Mouse (Mus musculus) thymus, postnatal 4 days (tissue): ENCODE results near the gene Txnrd2.

Source experiments
- DNase-seq: peaks from one replicate; pipeline ENCODE4 v3.0.0; 2021

The Txnrd2 gene

GRCm38 (mm10) chr16:18490894-18491293 is 64.7 kb downstream of the Txnrd2 start:
- DNase-seq: peak; percentile 6

DNA sequence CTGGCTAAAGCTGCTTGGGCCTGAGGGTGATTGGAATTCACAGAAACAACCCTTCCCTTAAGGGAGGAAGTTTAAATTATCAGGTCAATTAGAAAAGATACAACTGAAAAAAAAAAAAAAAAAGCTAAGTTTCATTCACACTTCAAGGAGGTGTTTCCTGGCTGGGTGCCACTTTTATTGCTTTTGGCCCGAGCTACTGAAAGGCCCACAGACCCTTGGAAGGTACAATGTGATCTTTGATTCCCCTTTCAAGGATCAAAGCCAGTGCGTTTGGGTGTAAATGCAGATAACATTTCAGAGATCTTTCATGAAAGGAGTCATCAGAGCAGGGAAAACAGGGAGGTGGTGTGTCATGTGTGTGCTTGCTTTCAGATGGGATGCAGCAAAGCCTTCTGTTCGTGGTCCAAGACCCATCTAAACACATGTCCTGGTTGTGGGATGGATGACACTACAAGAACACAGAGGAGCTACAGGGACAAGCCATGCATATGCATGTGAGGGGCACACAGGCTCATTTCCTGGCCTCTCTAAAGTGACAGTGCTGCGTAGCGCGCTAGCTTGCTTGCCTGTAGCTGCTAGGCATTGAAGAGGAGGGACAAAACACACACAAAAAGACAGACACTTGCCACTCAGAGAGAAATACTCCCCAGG is 71.8 kb downstream of the Txnrd2 start:
- no peak for DNase-seq

- peak; percentile 98 for DNase-seq
Observed at GRCm38 (mm10) chr16:18498558-18498990, 72.4 kb downstream of the Txnrd2 start, which contains the start of the genes Gnb1l and Rtl10. Gnb1l (plus strand) TSS chr16:18498713. Rtl10 (plus strand) TSS chr16:18498901.

DNA sequence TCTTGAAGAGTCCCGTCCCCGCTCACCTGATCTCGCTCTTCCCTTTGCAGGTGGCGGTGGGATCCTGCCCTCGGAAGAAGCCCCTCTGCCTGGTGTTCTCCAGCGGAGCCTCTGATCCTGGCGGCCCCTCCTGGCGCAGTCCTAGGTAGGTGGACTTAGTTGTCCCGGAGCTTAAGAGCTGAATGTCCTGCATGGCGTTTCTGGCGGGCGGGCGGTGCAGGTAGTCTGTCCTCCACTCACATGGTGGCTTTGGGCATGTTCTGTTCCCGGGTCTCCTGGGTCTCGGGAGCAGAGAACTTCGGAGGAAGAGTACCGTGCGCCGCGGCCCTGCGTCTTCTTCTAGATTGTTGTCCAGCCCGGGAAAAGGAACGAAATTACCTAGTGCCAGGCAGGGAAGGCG is 72.8 kb downstream of the Txnrd2 start:
- no peak for DNase-seq

- DNase-seq: peak; percentile 69
Observed at GRCm38 (mm10) chr16:18501531-18501930, 75.3 kb downstream of the Txnrd2 start.

GRCm38 (mm10) chr16:18503566-18504342 is 77.6 kb downstream of the Txnrd2 start:
- peak; percentile 69 for DNase-seq

DNA sequence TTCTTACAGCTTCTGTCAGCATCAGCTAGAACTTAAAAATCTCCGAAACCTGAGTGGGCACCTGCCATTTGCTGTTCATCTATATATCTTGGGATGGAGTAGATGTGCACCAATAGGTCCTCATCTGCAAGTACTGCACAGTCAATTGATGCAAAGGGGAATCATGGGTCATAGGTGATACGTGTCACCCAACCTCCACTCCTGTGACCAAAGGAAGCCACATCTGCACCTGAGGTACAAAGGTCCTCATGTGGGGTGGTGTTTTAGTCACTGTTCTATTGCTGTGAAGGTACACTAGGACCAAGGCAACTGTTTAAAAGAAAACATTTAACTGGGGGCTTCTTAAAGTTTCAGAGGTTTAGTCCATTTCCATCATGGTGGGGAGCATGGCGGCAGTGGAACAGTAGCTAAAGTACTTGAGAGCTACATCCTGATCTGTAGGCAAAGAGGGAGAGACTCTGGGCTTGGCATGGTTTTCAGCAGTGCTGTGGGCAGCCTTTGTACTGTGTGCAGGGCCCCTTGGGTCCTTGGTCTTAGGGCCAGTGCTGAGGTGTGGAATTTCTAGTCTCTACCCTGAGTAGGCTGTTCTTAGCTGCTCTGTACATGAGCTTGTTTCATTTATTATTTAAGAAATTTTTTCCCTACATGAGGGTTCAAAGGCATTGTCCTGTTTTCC is 80.5 kb downstream of the Txnrd2 start:
- DNase-seq: no peak

GRCm38 (mm10) chr16:18507200-18507549 is 81.0 kb downstream of the Txnrd2 start:
- no peak for DNase-seq

DNA sequence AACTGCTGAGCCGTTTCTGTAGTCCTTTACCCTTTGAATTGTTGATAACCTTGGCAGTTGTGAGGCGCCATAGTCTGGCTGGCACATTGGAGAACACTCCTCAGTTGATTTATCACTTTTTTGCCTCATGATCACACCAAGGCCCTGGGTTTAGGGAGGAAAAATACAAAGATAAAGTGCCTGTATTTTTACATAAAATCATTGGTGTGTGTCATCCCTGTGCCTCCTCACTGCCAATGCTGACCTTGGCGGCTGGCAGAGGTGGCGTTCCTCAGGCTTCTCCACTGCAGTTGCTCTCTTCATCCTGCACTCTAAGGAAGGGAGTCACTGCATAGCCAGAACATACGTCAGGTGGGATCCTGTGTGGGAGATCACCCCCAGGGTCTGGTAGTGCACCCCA is 85.6 kb downstream of the Txnrd2 start:
- DNase-seq: no peak

- DNase-seq: no peak
Observed at GRCm38 (mm10) chr16:18513508-18513907, 87.3 kb downstream of the Txnrd2 start.

GRCm38 (mm10) chr16:18518091-18518490 is 91.9 kb downstream of the Txnrd2 start:
- peak; percentile 88 for DNase-seq

DNA sequence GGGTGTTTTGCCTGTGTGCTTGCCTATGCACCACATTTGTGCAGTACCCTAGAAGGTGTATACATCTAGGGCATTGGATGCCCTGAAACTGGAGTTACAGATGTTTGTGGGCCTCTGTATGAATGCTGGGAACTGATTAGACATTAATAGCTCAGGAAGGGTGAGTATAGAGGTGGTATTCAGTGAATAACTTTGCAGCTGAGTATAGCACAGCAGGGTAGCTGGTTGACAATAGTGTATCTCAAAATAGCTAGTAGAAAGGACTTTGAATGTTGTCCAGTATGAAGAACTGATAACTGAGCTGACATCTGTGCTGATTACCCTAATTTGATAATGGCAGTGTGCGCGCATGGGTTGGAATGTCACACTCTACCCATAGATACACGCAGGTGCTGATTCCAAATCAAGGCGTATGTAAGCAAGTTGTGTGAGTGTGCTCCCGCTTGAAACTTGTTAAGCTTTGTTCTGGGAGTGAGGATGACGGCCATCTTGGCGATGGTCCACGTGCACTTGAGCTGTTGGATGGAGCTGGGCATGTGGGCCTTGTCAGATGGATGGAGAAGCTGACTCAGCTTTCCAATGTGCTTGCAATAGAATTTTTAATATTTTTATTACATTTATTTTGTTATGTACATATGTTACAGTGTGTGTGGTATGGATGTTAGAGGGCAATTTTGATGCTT is 97.5 kb downstream of the Txnrd2 start:
- DNase-seq: no peak

DNA sequence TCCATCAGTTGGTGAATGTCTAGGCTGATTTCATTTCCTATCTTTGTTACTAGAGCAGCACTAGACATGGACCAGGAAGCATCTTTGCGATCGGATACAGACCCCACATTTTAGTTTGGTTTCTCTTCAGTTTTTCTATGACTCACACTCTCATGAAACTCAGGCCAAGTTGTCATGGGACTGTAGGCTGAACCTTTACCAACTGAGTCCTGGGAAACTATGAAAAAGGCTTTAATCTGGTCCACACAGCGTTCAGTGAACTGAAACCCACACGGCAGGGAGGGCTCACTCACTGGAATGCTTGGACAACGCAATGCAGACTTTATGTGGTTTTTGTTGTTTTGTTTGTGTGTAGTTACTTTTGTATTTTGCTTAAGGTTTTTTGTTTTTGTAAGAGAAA is 102.5 kb downstream of the Txnrd2 start:
- DNase-seq: no peak
